Comparison of ENCODE assay signal across 14 mouse cellular contexts in the genomic region with DNA sequence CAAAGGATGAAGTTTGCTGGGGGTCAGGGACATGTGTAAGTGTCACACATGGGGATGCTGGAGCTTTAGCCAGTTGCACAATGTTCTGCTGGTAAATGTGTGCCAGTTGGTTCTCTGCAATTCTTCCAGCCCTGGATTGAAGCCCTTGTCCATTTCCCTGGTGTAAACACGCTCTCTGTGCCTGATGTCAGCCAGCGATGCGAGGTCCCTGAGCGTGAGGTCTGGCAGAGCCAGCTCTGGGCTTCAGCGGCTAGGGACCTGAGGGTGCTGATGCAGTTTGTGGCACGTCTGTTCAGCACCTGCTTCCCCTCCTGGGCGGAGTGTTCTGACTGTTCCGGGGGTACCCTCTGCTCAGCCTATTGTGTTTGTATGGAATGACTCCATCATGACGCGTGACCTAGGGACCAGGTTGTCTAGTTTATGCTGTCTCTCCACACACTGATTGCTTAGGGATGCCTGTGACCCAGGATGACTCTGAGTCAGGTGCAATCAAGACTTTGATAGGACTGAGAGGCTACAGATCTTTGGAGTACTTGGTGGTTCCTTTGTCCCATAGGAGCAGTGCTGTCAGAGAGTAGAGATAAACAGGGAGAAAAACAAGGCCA.
DNase-seq lines count a peak whose midpoint lies in the region; ATAC-seq and TF ChIP-seq lines count a peak whose summit lies in the region.
"Had no signal": no experiment of that assay in that cellular context is flagged by ENCODE, and none has a peak within 500 bp of the region (broad histone marks: within the 10 kb centered on the region; RNA-seq: fewer than 3 reads in every experiment).

No protein-coding gene starts in this region.

- peak; percentile 33 for ATAC-seq in forebrain, embryonic 13.5 days
- no peak for ATAC-seq in hindbrain, embryonic 16.5 days
- ATAC-seq in liver, postnatal 0 days, result no peak

- no peak for TF ChIP-seq CTCF in layer of hippocampus, adult 2 months (conservative IDR thresholded peaks at IDR 0.05)
- TF ChIP-seq CTCF in liver, postnatal 0 days (IDR thresholded peaks at IDR 0.05; ENCODE audit: low read depth), result no peak

- H3K4me2 ChIP-seq in forebrain, embryonic 13.5 days, result no peak overlapping the region
- H3K4me2 ChIP-seq in hindbrain, embryonic 16.5 days (ENCODE audit: low read length), result no peak overlapping the region
- no peak overlapping the region for H3K4me2 ChIP-seq in liver, postnatal 0 days (ENCODE audit: low read depth, low read length)
- H3K4me2 ChIP-seq: neural tube, embryonic 12.5 days had no signal

- TF ChIP-seq EP300 in liver, postnatal 0 days (IDR thresholded peaks at IDR 0.05; ENCODE audit: low read depth), result no peak

- 72% methylated on average over 10 of the region's 10 CpGs for WGBS in forebrain, embryonic 13.5 days
- 39% methylated on average over 10 of the region's 10 CpGs for WGBS in hindbrain, embryonic 16.5 days
- 79% methylated on average over 10 of the region's 10 CpGs for WGBS in liver, postnatal 0 days (ENCODE audit: insufficient replicate concordance)

- no peaks in the 10 kb centered on the region for H3K36me3 ChIP-seq in forebrain, embryonic 13.5 days (ENCODE audit: poor library complexity, severe bottlenecking)
- no peaks in the 10 kb centered on the region for H3K36me3 ChIP-seq in hindbrain, embryonic 16.5 days (ENCODE audit: control insufficient read depth, insufficient read depth, low read length)
- no peaks in the 10 kb centered on the region for H3K36me3 ChIP-seq in liver, postnatal 0 days (replicated peaks; ENCODE audit: insufficient read depth, low read length)
- H3K36me3 ChIP-seq: neural tube, embryonic 12.5 days had no signal

- DNase-seq in adrenal gland, adult (ENCODE audit: inconsistent age in 2 of 2, low spot score in 1 of 2), result peak; percentile 7 to 52
- no peak for DNase-seq in adrenal gland, adult 8-10 months
- DNase-seq in layer of hippocampus, adult 2 months (ENCODE audit: low spot score in 2 of 2), result no peak
- no peak for DNase-seq in layer of hippocampus, adult 11-12 months (ENCODE audit: low spot score)
- DNase-seq in liver, postnatal 0 days, result no peak
- no peak for DNase-seq in urinary bladder, adult 18-20 months (ENCODE audit: low spot score in 2 of 2)
- DNase-seq: cerebellum, adult 8-10 months; heart, postnatal 14 days; kidney, adult 8-10 months; lung, adult 2 months; thymus, adult 18-20 months had no signal

- peak overlapping the region; percentile 46; the same call in 1 of the 2 replicates for H3K27ac ChIP-seq in layer of hippocampus, adult 2 months
- peak overlapping the region; percentile 68 for H3K27ac ChIP-seq in forebrain, embryonic 13.5 days
- H3K27ac ChIP-seq in hindbrain, embryonic 16.5 days (ENCODE audit: low read depth, low read length), result 0 out of 2 replicates have a peak overlapping the region, but pooled peaks have one; percentile 26
- no peak overlapping the region for H3K27ac ChIP-seq in liver, postnatal 0 days (ENCODE audit: low read depth)

- H3K27me3 ChIP-seq in forebrain, embryonic 13.5 days, result no peaks in the 10 kb centered on the region
- no peaks in the 10 kb centered on the region for H3K27me3 ChIP-seq in hindbrain, embryonic 16.5 days (replicated peaks; ENCODE audit: control insufficient read depth, insufficient read depth, low read length)
- H3K27me3 ChIP-seq in liver, postnatal 0 days (ENCODE audit: insufficient read depth, low read length), result no peaks in the 10 kb centered on the region
- H3K27me3 ChIP-seq: neural tube, embryonic 12.5 days had no signal

- no peaks in the 10 kb centered on the region for H3K9me3 ChIP-seq in forebrain, embryonic 13.5 days (replicated peaks)
- no peaks in the 10 kb centered on the region for H3K9me3 ChIP-seq in hindbrain, embryonic 16.5 days (ENCODE audit: control insufficient read depth, low read length)
- H3K9me3 ChIP-seq in liver, postnatal 0 days (ENCODE audit: low read length), result no peaks in the 10 kb centered on the region
- H3K9me3 ChIP-seq: neural tube, embryonic 12.5 days had no signal

- no peak overlapping the region for H3K4me3 ChIP-seq in layer of hippocampus, adult 2 months
- no peak overlapping the region for H3K4me3 ChIP-seq in forebrain, embryonic 13.5 days
- H3K4me3 ChIP-seq in hindbrain, embryonic 16.5 days (ENCODE audit: low read length), result no peak overlapping the region
- no peak overlapping the region for H3K4me3 ChIP-seq in liver, postnatal 0 days (ENCODE audit: low read depth, low read length)
- H3K4me3 ChIP-seq: neural tube, embryonic 12.5 days had no signal

- peaks cover 23% of the 10 kb centered on the region for H3K4me1 ChIP-seq in forebrain, embryonic 13.5 days
- H3K4me1 ChIP-seq in hindbrain, embryonic 16.5 days (ENCODE audit: control insufficient read depth, insufficient read depth, low read depth, low read length), result peaks cover 7% of the 10 kb centered on the region
- no peaks in the 10 kb centered on the region for H3K4me1 ChIP-seq in liver, postnatal 0 days (ENCODE audit: insufficient read depth)

- no peak overlapping the region for H3K9ac ChIP-seq in forebrain, embryonic 13.5 days
- H3K9ac ChIP-seq in hindbrain, embryonic 16.5 days (ENCODE audit: low read depth, low read length), result no peak overlapping the region
- H3K9ac ChIP-seq in liver, postnatal 0 days (replicated peaks), result no peak overlapping the region
- H3K9ac ChIP-seq: neural tube, embryonic 12.5 days had no signal

Comparison
In these comparisons a context has a peak if more than half of its experiments do, and no peak if none do; other contexts are left out.
1. DNase-seq: peak in adrenal gland, adult (2 of 2); none in adrenal gland, adult 8-10 months (single experiment), layer of hippocampus, adult 2 months (0 of 2), layer of hippocampus, adult 11-12 months (single experiment), liver, postnatal 0 days (single experiment) and urinary bladder, adult 18-20 months (0 of 2).